Mouse (Mus musculus): ENCODE results near the gene Olfr213. TPM values are rescaled to one million over a fixed set of nuclear protein-coding genes. Genes with fewer than 3 reads are reported as not detected.

The Olfr213 gene
- not detected in 4 replicates for total RNA-seq (2023; ENCODE audit: inconsistent age)

GRCm38 (mm10) chr6:116538156-116538555 lies at the start of gene Olfr213:
TSS of gene Olfr213 (plus strand) at chr6:116538456.

DNA sequence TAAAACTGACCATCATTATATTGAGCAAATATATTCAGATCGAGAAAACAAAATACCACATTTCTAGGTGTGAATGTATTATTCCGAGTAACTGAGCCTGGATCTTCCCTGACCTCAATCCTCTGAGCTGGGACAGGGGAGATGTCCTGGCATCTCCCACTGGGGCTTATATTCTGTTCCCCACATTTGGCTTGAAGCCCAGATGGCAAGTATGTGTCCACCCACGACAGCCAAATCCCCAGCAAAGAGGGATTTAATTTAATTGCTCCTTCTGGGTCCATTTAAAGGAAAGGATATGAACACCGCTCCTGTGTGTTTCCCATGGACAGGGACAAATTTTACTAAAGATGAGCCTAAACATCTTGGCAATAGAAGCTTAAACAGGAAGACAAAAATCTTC lies 49.5 kb upstream of the Olfr213 start, which contains the start of gene Olfr211:
Gene Olfr211 (plus strand): TSS at position 301 of the 400 bp plus-strand sequence.

DNA sequence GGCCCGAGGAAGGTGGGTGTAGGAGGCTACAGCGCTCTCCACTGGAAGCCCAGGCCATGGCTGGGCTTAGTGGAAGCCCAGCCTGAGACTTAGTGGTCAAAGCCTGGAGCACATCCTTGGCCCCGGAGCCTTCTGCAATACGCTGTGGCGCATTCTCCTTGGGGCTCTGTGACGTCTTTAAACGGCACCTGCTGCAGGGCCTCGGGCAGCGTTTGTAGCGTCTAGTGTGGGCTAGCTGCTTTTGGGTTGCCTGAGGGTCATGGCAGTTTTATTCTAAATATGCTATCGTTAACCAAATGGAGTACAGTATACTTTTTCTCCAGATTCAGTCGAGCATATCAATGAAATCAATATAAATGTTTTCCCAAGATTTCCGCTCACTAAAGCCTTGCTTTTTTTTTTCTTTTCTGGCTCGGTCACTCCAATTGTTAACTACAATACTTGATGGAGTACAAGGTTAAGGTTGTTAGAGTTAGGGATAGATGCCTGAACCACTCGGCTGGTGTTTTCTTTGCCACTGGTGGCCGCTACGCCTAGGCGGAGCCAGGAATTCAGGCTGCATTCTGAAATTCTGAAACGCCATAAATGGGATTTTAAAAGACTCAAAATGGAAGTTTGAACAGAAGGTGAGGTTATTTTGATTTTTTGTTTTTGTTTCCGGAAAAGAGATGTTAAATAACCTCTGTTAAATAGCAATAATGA lies 31.8 kb upstream of the Olfr213 start, which contains the start of gene Olfr212:
Gene Olfr212 (plus strand): TSS at position 215 of the 702 bp plus-strand sequence.

GRCm38 (mm10) chr6:116550841-116551240 lies 12.6 kb downstream of the Olfr213 start, which contains the start of gene Gm5580:
TSS of gene Gm5580 (plus strand) at chr6:116551141.

GRCm38 (mm10) chr6:116553935-116554334 lies 15.7 kb downstream of the Olfr213 start, which contains the start of gene Olfr214:
TSS of gene Olfr214 (plus strand) at chr6:116554235.

GRCm38 (mm10) chr6:116584095-116584494 lies 45.8 kb downstream of the Olfr213 start, which contains the start of gene Olfr215:
TSS of gene Olfr215 (minus strand) at chr6:116584195.

Other genes with a start within 250 kb of the Olfr213 start
- gene March8, start 200.4 kb upstream of the Olfr213 start, total RNA-seq (2023; ENCODE audit: inconsistent age) = 0.48 to 3.2 TPM (median 1.0 TPM) in 4 replicates
- 0.26 to 0.57 TPM in 2 of 4 replicates, not detected in the others for gene Alox5, start 77.3 kb upstream of the Olfr213 start, total RNA-seq (2023; ENCODE audit: inconsistent age)
- not detected in 4 replicates for gene Olfr211, start 49.4 kb upstream of the Olfr213 start, total RNA-seq (2023; ENCODE audit: inconsistent age)
- gene Olfr212, start 31.9 kb upstream of the Olfr213 start, total RNA-seq (2023; ENCODE audit: inconsistent age) = 0.18 to 0.19 TPM in 2 of 4 replicates, not detected in the others
- 2.7 to 7.1 TPM (median 4.0 TPM) in 4 replicates for gene Gm5580, start 12.7 kb downstream of the Olfr213 start, total RNA-seq (2023; ENCODE audit: inconsistent age)
- gene Olfr214, start 15.8 kb downstream of the Olfr213 start, total RNA-seq (2023; ENCODE audit: inconsistent age) = not detected in 4 replicates
- not detected in 4 replicates for gene Olfr215, start 45.7 kb downstream of the Olfr213 start, total RNA-seq (2023; ENCODE audit: inconsistent age)
- 17.2 to 23.9 TPM (median 21.4 TPM) in 4 replicates for gene Zfp422, start 90.5 kb downstream of the Olfr213 start, total RNA-seq (2023; ENCODE audit: inconsistent age)
- gene Depp1, start 112.2 kb downstream of the Olfr213 start, total RNA-seq (2023; ENCODE audit: inconsistent age) = not detected in 4 replicates
- gene Rassf4, start 135.5 kb downstream of the Olfr213 start, total RNA-seq (2023; ENCODE audit: inconsistent age) = 31.5 to 39.6 TPM (median 39.0 TPM) in 4 replicates
- gene Tmem72, start 178.5 kb downstream of the Olfr213 start, total RNA-seq (2023; ENCODE audit: inconsistent age) = 0.06 to 0.18 TPM (median 0.12 TPM) in 4 replicates